Mouse (Mus musculus) small intestine, adult 2 months (tissue): ENCODE measurements around the gene Vmn2r124. TPM values are rescaled to one million over a fixed set of nuclear protein-coding genes. Genes with fewer than 3 reads are reported as not detected.
"Not testable (repeated sequence)": the region's sequence is repeated elsewhere in the genome, so short reads cannot be mapped to it uniquely, and the experiment has no call there.

Experiments
- H3K27ac ChIP-seq: fragments of 200-500 bp; 2 replicates; pipeline ENCODE4 v1.5.1; 2012; ENCODE audit warnings: low read depth, low read length, control low read depth, inconsistent platforms; ENCODE audit not compliant: insufficient read depth
- H3K27me3 ChIP-seq: fragments of 200-500 bp; 2 replicates; pipeline ENCODE4 v1.6.1; 2012; ENCODE audit warnings: mild to moderate bottlenecking, moderate library complexity, low read length, inconsistent platforms; ENCODE audit not compliant: control insufficient read depth, insufficient read depth
- H3K36me3 ChIP-seq: fragments of 200-500 bp; 2 replicates; pipeline ENCODE4 v1.6.1; 2012; ENCODE audit warnings: mild to moderate bottlenecking, low read length, control low read depth, inconsistent platforms; ENCODE audit not compliant: control insufficient read depth, insufficient read depth
- H3K4me1 ChIP-seq: fragments of 200-500 bp; 2 replicates; pipeline ENCODE4 v1.6.1; 2012; ENCODE audit warnings: low read length, inconsistent platforms, mixed read lengths; ENCODE audit not compliant: control insufficient read depth, insufficient read depth, insufficient read length
- H3K4me3 ChIP-seq: fragments of 200-500 bp; 2 replicates; pipeline ENCODE4 v1.5.1; 2012; ENCODE audit warnings: low read depth, mild to moderate bottlenecking, control low read depth, inconsistent platforms, low read length, moderate library complexity
- CTCF ChIP-seq: fragments of 200-500 bp; IDR thresholded peaks from 2 replicates; pipeline ENCODE4 v1.5.1; 2012; ENCODE audit warnings: low read depth, mild to moderate bottlenecking, control low read depth, inconsistent platforms, low read length, moderate library complexity, mixed read lengths; ENCODE audit not compliant: insufficient replicate concordance, insufficient read length; ENCODE audit errors: extremely low read depth
- POLR2A ChIP-seq: fragments of 200-500 bp; IDR thresholded peaks from 2 replicates; pipeline ENCODE4 v1.6.1; 2012; ENCODE audit warnings: low read depth, mild to moderate bottlenecking, control low read depth, inconsistent platforms, low read length, moderate library complexity
- WGBS: fragments of 180-500 bp; shearing (Covaris S2); methylation state at CpG from one replicate; pipeline ENCODE4 v1.1.7; 2018; 5-methylcytosine and 5-hydroxymethylcytosine counted together
- polyA plus RNA-seq: library from polyadenylated mRNA; depleted of rRNA; stranded (reverse); fragments of >200 nt; gene quantifications from 2 replicates; pipeline ENCODE4 v1.2.3, GENCODE M21; 2012; rRNA removed

Vmn2r124 gene
- not detected in 2 replicates for polyA plus RNA-seq

- Histone ChIP-seq H3K36me3 (no peaks in the 10 kb centered on the region), H3K27ac (no peak within 1 kb of the TSS), H3K4me1 (no peaks in the 10 kb centered on the region), H3K27me3 (no peaks in the 10 kb centered on the region), H3K4me3 (no peak within 1 kb of the TSS)
- 41% methylated on average over 2 of the region's 2 CpGs for WGBS
- TF ChIP-seq POLR2A (no peak), CTCF (no peak)
Observed at GRCm38 (mm10) chr17:18049124-18049523, at the start of gene Vmn2r124. Vmn2r124 (plus strand) TSS chr17:18049424.

GRCm38 (mm10) chr17:18004752-18005151 lies 44.5 kb upstream of the Vmn2r124 start:
- no peaks in the 10 kb centered on the region for H3K27me3 ChIP-seq
- no peaks in the 10 kb centered on the region for H3K36me3 ChIP-seq
- H3K27ac ChIP-seq: no peak overlapping the region
- no peaks in the 10 kb centered on the region for H3K4me1 ChIP-seq
- no peak for TF ChIP-seq CTCF
- no peak for TF ChIP-seq POLR2A
- H3K4me3 ChIP-seq: no peak overlapping the region
- WGBS: 89% methylated on average over 1 of the region's 1 CpGs

DNA sequence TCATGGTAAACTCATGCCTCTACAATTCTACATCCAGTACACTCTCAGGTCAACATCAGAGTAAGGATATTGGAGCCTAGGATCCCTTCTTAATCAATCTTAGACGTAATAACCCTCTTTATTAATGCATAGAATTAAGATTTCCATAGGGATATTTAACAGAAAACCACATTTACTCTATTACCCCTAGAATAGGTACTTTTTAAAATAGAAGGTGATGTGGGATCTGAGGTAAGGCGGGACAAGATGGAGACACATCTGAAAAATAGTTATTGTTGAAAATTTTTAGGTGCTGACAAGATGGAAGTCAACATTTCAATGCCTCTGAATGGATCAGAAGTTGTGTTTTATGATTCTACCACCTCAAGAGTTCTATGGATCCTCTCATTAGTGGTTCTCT lies 27.8 kb upstream of the Vmn2r124 start, which contains the start of gene Fpr-rs4:
Fpr-rs4 (plus strand) TSS at position 301 of the 400 bp plus-strand sequence.
- TF ChIP-seq POLR2A (no peak), CTCF (no peak)

GRCm38 (mm10) chr17:18084716-18085115 lies 35.5 kb downstream of the Vmn2r124 start, which contains the start of gene Vmn2r91:
Vmn2r91 (plus strand) TSS chr17:18085016.
- H3K4me1 ChIP-seq, H3K36me3 ChIP-seq, H3K4me3 ChIP-seq, H3K27me3 ChIP-seq, H3K27ac ChIP-seq: not testable (repeated sequence)

More for the DNA sequence above, 27.8 kb upstream of the Vmn2r124 start, which contains the start of gene Fpr-rs4:
- 50% methylated on average over 2 of the region's 2 CpGs for WGBS
- Histone ChIP-seq H3K27ac (no peak within 1 kb of the TSS), H3K36me3 (no peaks in the 10 kb centered on the region), H3K4me3 (no peak within 1 kb of the TSS), H3K27me3 (no peaks in the 10 kb centered on the region), H3K4me1 (no peaks in the 10 kb centered on the region; the same call in 1 of the 2 replicates)

GRCm38 (mm10) chr17:18095626-18096025 lies 46.4 kb downstream of the Vmn2r124 start:
- not testable (repeated sequence) for H3K27me3 ChIP-seq, H3K4me3 ChIP-seq, H3K4me1 ChIP-seq, H3K36me3 ChIP-seq, H3K27ac ChIP-seq
- 65% methylated on average over 1 of the region's 1 CpGs for WGBS

DNA sequence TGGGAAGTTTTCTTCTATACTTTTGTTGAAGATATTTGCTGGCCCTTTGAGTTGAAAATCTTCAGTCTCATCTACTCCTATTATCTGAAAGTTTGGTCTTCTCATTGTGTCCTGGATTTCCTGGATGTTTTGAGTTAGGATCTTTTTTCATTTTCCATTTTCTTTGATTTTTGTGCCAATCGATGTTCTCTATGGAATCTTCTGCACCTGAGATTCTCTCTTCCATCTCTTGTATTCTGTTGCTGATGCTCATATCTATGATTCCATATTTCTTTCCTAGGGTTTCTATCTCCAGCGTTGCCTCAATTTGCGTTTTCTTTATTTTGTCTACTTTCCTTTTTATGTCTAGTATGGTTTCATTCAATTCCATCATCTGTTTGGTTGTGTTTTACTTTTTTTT lies 53.0 kb downstream of the Vmn2r124 start:
- not testable (repeated sequence) for H3K4me3 ChIP-seq, H3K4me1 ChIP-seq, H3K27ac ChIP-seq, H3K36me3 ChIP-seq, H3K27me3 ChIP-seq
- WGBS: 84% methylated on average over 3 of the region's 3 CpGs

Other genes with a start within 250 kb of the Vmn2r124 start
- 4.2 and 4.3 TPM in 2 replicates for gene Spaca6, start 222.3 kb upstream of the Vmn2r124 start, polyA plus RNA-seq
- 0.16 and 0.29 TPM in 2 replicates for gene Has1, start 194.2 kb upstream of the Vmn2r124 start, polyA plus RNA-seq
- 0.09 and 0.11 TPM in 2 replicates for gene Fpr1, start 165.5 kb upstream of the Vmn2r124 start, polyA plus RNA-seq
- gene Fpr2, start 161.6 kb upstream of the Vmn2r124 start, polyA plus RNA-seq: 0.19 TPM in 1 of 2 replicates, not detected in the other
- gene Fpr3, start 161.6 kb upstream of the Vmn2r124 start, polyA plus RNA-seq: not detected in 2 replicates
- gene Fpr-rs4, start 27.7 kb upstream of the Vmn2r124 start, polyA plus RNA-seq: not detected in 2 replicates
- gene Vmn2r91, start 35.6 kb downstream of the Vmn2r124 start, polyA plus RNA-seq: not detected in 2 replicates
- not detected in 2 replicates for gene Vmn2r92, start 102.5 kb downstream of the Vmn2r124 start, polyA plus RNA-seq
- gene Vmn2r94, start 228.3 kb downstream of the Vmn2r124 start, polyA plus RNA-seq: not detected in 2 replicates
- not detected in 2 replicates for gene Vmn2r93, start 248.7 kb downstream of the Vmn2r124 start, polyA plus RNA-seq